Mouse (Mus musculus): ENCODE measurements around the gene Smad3.

Smad3 gene

GRCm38 (mm10) chr9:63614018-63614985, 143.5 kb downstream of the Smad3 start:
- DNase-seq: no peak

GRCm38 (mm10) chr9:63613569-63613968, 144.2 kb downstream of the Smad3 start:
- no peak for DNase-seq

- peak; percentile 13 for DNase-seq
Measured at GRCm38 (mm10) chr9:63612565-63613515, 145.0 kb downstream of the Smad3 start.

- DNase-seq: no peak
Measured at GRCm38 (mm10) chr9:63611967-63612366, 145.8 kb downstream of the Smad3 start.

- no peak for DNase-seq
Measured at GRCm38 (mm10) chr9:63610841-63611366, 146.9 kb downstream of the Smad3 start.

GRCm38 (mm10) chr9:63610231-63610630, 147.6 kb downstream of the Smad3 start:
- DNase-seq: no peak

- DNase-seq: no peak
Measured at GRCm38 (mm10) chr9:63609776-63610175, 148.0 kb downstream of the Smad3 start.

- DNase-seq: no peak
Measured at GRCm38 (mm10) chr9:63609246-63609645, 148.5 kb downstream of the Smad3 start.

GRCm38 (mm10) chr9:63608006-63608405, 149.8 kb downstream of the Smad3 start:
- no peak for DNase-seq

- DNase-seq: no peak
Measured at GRCm38 (mm10) chr9:63606594-63606993, 151.2 kb downstream of the Smad3 start.

GRCm38 (mm10) chr9:63603849-63604248, 153.9 kb downstream of the Smad3 start:
- no peak for DNase-seq

- DNase-seq: peak; percentile 98
Measured at GRCm38 (mm10) chr9:63602043-63602939, 155.5 kb downstream of the Smad3 start, which contains the start of the genes Iqch and Aagab. Gene Iqch, minus strand, starts transcription at chr9:63602493. Gene Aagab, plus strand, starts transcription at chr9:63602660.
